12 mouse cellular contexts compared by ENCODE assay signal in the genomic region with DNA sequence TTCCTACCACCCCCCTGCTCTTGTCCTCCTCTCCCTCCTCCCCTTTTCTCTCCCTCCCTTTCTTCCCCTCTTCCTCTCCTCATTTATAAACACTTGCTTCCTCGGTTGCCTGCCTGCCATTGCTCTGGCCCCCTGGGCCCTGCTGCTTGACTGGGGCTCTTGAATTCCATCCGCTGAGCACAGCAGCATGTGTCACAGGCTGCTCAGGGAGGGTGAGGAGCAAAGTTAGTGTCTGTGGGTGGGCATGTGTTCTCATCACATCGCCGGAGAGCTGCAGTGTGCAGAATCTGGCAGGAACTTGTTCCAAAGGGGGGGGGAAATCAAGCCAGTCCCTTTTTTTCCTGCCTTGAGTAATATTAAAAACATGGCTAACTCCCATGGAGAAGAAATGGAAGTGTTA. TPM values are rescaled to one million over a fixed set of nuclear protein-coding genes. Genes with fewer than 3 reads are reported as not detected.
DNase-seq lines count a peak whose midpoint lies in the region; ATAC-seq and TF ChIP-seq lines count a peak whose summit lies in the region.
"Had no signal": no experiment of that assay in that cellular context is flagged by ENCODE, and none has a peak within 500 bp of the region (broad histone marks: within the 10 kb centered on the region; RNA-seq: fewer than 3 reads in every experiment).

No protein-coding gene starts in this region.

- DNase-seq in frontal cortex, postnatal 36 days (ENCODE audit: low spot score in 2 of 2): peak; percentile 50 to 61
- DNase-seq in frontal cortex, postnatal 14 days (ENCODE audit: low spot score in 2 of 2): no peak
- peak; percentile 39 to 59 for DNase-seq in layer of hippocampus, adult 18-20 months (ENCODE audit: low spot score in 2 of 2)
- DNase-seq in layer of hippocampus, postnatal 10 days (ENCODE audit: low spot score in 2 of 2): no peak
- peak; percentile 37 to 54 for DNase-seq in left cerebral cortex, postnatal 36 days (ENCODE audit: low spot score in 2 of 2)
- no peak for DNase-seq in embryo, embryonic 11 days
- DNase-seq: kidney, adult 9 months had no signal

- peak overlapping the region; percentile 57 for H3K27ac ChIP-seq in ES-Bruce4 (ENCODE audit: insufficient read depth, low read length)
- H3K27ac ChIP-seq: limb, embryonic 13.5 days; midbrain, embryonic 13.5 days had no signal

- intact Hi-C loops in left cerebral cortex, postnatal 36 days (cut with DNase I): loop anchor here (5.0 kb wide), 1 partner anchor 61 kb away; a partner anchor contains a TSS

- no peak overlapping the region for H3K9ac ChIP-seq in ES-Bruce4 (ENCODE audit: low read depth, poor library complexity, severe bottlenecking)
- H3K9ac ChIP-seq: limb, embryonic 13.5 days; midbrain, embryonic 13.5 days had no signal

- TF ChIP-seq EP300 in ES-Bruce4 (IDR thresholded peaks at IDR 0.05; ENCODE audit: insufficient read depth, low read depth, low read length): no peak

- no peak for TF ChIP-seq POLR2A in ES-Bruce4 (IDR thresholded peaks at IDR 0.05; ENCODE audit: insufficient read depth, low read length)

- TF ChIP-seq CTCF in ES-Bruce4 (IDR thresholded peaks at IDR 0.05; ENCODE audit: low read depth, low read length): no peak

- no peak overlapping the region for H3K4me3 ChIP-seq in ES-Bruce4 (ENCODE audit: low read depth, low read length)
- H3K4me3 ChIP-seq: erythroblast, embryonic 14.5 days; limb, embryonic 13.5 days; midbrain, embryonic 13.5 days had no signal

- H3K27me3 ChIP-seq in ES-Bruce4 (ENCODE audit: control insufficient read depth, insufficient read depth, low read length, poor library complexity, severe bottlenecking): no peaks in the 10 kb centered on the region
- H3K27me3 ChIP-seq: limb, embryonic 13.5 days; midbrain, embryonic 13.5 days had no signal

- no peaks in the 10 kb centered on the region for H3K9me3 ChIP-seq in ES-Bruce4 (replicated peaks; ENCODE audit: control insufficient read depth, insufficient read depth, low read length, poor library complexity, severe bottlenecking)
- H3K9me3 ChIP-seq: limb, embryonic 13.5 days; midbrain, embryonic 13.5 days had no signal

- H3K4me1 ChIP-seq in ES-Bruce4 (ENCODE audit: control insufficient read depth, insufficient read depth, low read length): peaks cover 16% of the 10 kb centered on the region

- no peaks in the 10 kb centered on the region for H3K36me3 ChIP-seq in ES-Bruce4 (ENCODE audit: control insufficient read depth, insufficient read depth, low read length, poor library complexity, severe bottlenecking)
- H3K36me3 ChIP-seq: limb, embryonic 13.5 days; midbrain, embryonic 13.5 days had no signal

- ATAC-seq in megakaryocyte progenitor cell, adult 5-6 weeks (replicated peaks; ENCODE audit: poor library complexity): no peak
- ATAC-seq: midbrain, embryonic 13.5 days had no signal

RNA-seq across cellular contexts. Expression of a gene that starts 59.1 kb away (rescaled TPM):
- total RNA-seq in layer of hippocampus, adult 18-20 months (2021): 10 to 100 TPM; 92.2 to 97.0 TPM
- total RNA-seq in layer of hippocampus, postnatal 10 days (2021): 10 to 100 TPM; 79.2 to 82.6 TPM
- polyA plus RNA-seq in ES-Bruce4 (2011; ENCODE audit: insufficient read depth, insufficient read length, low read depth, missing spikeins): 41.9 and 43.5 TPM in 2 replicates
- total RNA-seq in left cerebral cortex, postnatal 36 days (2021): 100 to 1,000 TPM in 1 of 2 experiments, 10 to 100 TPM in 1; 85.1 to 102 TPM
- 16.9 and 20.7 TPM in 2 replicates for total RNA-seq in megakaryocyte progenitor cell, adult 5-6 weeks (2015)
- total RNA-seq in megakaryocyte progenitor cell, adult 5-6 weeks (2017): 4.4 and 5.0 TPM in 2 replicates

Comparison
In these comparisons a context has a peak if more than half of its experiments do, and no peak if none do; other contexts are left out.
1. DNase-seq: peak in frontal cortex, postnatal 36 days (2 of 2), layer of hippocampus, adult 18-20 months (2 of 2) and left cerebral cortex, postnatal 36 days (2 of 2); none in frontal cortex, postnatal 14 days (0 of 2), layer of hippocampus, postnatal 10 days (0 of 2) and embryo, embryonic 11 days (single experiment).